Mouse (Mus musculus): ENCODE measurements around the gene Gbe1. TPM values are rescaled to one million over a fixed set of nuclear protein-coding genes. Genes with fewer than 3 reads are reported as not detected.

Gene Gbe1
- 6.4 and 10.1 TPM in 2 replicates for polyA plus RNA-seq (2012; rRNA removed)

GRCm38 (mm10) chr16:70313886-70314577 is at the start of gene Gbe1:
Gbe1 (plus strand) TSS chr16:70313949.

